Mouse (Mus musculus) adipocyte (in vitro differentiated cells): Measurements from ENCODE around the gene Slc25a47.

ENCODE experiments used
- DNase-seq: peaks from one replicate; pipeline ENCODE4 v3.0.0-alpha.2; 2016; ENCODE audit warnings: low spot score

Gene Slc25a47

GRCm38 (mm10) chr12:108835840-108836409 lies at the start of gene Slc25a47, which contains the start of gene Slc25a29:
Slc25a47 (plus strand) TSS chr12:108836046.
Slc25a29 (minus strand) TSS chr12:108835883.
- DNase-seq: peak; percentile 91

GRCm38 (mm10) chr12:108787329-108787728 lies 48.5 kb upstream of the Slc25a47 start:
- DNase-seq: no peak

DNA sequence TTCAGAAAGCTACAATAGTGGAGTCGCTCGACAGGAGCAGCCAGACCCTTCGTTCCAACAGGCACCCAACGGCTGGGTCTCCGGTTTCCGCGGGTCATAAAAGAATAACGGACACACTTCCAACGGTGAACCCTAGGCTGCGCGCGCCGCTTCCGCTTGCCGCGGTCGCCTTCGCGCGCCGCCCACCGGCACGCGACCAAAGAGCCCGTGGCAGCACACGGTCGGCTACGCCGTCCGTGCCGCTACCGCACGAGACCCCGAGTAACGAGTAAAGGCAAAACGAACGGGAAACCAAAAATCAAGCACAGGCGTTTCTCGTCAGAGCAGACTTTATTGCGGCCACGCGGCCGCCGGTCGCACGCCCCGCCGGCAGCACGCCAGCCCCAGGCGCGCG lies 43.7 kb upstream of the Slc25a47 start:
- DNase-seq: peak; percentile 89

DNA sequence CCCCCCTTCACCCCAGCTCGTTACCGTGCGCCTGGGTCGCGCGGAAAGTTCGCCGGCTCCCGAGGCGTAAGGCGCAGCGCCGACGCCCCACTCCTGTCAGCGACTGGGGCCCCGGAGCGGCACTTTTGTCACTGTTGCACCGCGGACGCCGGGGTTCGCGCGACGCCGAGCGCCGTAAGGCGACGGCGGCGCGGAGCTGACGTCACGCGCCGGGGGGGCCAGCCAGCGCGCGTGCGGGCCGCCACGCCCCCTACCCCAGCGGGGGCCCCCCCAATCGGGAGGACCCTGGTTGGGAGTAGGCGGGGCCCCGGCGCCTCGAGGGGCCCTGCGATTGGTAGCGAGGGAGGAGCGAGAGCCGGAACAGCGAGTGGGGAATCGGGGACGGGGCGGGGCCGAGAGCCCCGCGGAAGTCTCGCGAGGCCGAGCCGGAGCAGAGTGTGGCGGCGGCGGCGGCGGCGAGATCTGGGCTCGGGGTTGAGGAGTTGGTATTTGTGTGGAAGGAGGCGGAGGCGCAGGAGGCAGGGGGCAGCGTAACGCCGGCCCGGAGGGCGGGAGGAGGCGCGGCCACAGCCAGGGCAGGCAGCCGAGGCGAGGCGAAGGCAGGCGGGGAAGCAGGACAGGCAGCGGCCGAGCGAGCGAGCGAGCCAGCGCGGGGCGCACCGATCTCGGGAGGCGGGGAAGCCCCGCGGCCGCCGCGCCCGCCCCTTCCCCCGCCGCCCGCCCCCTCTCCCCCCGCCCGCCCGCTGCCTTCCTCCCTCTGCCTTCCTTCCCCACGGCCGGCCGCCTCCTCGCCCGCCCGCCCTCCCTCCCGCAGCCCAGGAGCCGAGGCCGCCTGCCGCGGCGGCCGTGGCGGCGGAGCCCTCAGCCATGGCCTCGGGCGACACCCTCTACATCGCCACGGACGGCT lies 43.0 kb upstream of the Slc25a47 start, which contains the start of gene Yy1:
Gene Yy1, plus strand, starts transcription at position 428 of the 907 bp plus-strand sequence.
- peak; percentile 97 for DNase-seq

- no peak for DNase-seq
Observed at GRCm38 (mm10) chr12:108793453-108793941, 42.3 kb upstream of the Slc25a47 start.

GRCm38 (mm10) chr12:108794078-108794711 lies 41.7 kb upstream of the Slc25a47 start:
- peak; percentile 73 for DNase-seq

DNA sequence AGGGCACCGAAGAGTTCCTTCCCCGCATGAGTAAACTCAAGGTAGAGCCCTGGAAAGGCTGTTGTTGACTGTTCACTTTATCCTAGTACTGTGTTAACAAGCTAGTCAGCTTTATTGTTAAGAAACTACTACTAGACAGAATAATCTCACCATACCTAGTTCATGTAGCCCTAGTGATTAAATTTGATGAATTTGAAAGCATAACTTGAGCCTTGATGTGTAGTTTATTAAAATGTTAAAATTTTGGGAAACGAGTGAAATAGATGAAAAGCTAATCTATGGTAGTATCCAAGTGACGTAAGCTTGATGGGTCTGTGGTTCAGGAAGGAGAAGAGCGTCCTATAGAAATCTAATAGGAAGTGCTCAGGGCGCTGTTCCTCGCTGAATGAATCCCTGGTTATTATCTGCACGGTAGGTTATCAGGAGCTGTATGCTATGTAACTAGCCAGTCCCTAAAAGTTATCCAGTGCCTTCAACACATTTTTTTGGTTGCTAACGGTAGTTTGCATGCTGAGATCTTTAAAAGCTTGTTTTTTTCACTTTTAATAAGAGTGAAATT lies 40.8 kb upstream of the Slc25a47 start:
- no peak for DNase-seq

DNA sequence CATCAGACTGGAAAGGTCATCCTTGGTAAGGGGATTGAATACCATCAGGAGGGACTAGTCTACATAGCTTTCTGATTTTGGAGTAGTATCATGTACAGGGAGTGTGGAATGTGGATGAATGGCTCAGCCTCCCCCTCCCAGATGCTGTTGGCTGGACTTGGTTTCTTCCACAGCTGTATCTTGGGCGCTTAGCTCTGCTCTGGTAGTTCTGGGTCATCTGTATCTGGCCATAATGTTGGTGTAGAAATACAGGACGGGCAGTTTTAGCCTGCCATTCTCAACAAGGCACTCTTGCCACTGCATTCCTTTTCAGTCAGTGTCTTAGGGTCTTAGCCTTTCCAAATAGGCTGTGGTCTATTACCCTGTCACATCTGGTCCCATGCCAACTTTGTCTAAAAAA lies 34.2 kb upstream of the Slc25a47 start:
- DNase-seq: no peak

GRCm38 (mm10) chr12:108804388-108804787 lies 31.5 kb upstream of the Slc25a47 start:
- DNase-seq: no peak

- DNase-seq: no peak
Observed at GRCm38 (mm10) chr12:108808465-108808864, 27.4 kb upstream of the Slc25a47 start.

GRCm38 (mm10) chr12:108809771-108810170 lies 26.1 kb upstream of the Slc25a47 start:
- no peak for DNase-seq

DNA sequence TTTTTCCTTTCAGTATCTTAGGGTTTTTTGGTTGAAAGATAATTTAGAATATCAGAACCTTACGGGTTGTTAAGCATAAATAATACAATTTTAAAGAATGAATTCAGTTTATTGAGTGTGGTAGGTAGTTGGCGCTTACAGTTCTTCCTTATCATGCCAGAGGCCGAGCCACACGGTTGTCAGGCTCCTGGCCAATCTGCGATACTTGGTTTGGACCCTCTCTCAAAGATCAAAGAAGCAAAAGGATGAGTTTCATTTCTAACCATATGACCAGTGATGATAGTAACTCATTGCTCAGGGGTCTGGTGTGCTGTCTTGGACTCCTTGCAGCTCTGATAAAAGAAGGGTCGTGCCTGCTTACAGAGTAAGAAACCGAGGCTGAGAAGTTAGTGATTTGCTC lies 25.5 kb upstream of the Slc25a47 start:
- no peak for DNase-seq

GRCm38 (mm10) chr12:108811133-108811532 lies 24.7 kb upstream of the Slc25a47 start:
- DNase-seq: peak; percentile 46

GRCm38 (mm10) chr12:108812463-108812862 lies 23.4 kb upstream of the Slc25a47 start:
- DNase-seq: no peak

- no peak for DNase-seq
Observed at GRCm38 (mm10) chr12:108814470-108814869, 21.4 kb upstream of the Slc25a47 start.

GRCm38 (mm10) chr12:108816569-108816968 lies 19.3 kb upstream of the Slc25a47 start:
- DNase-seq: no peak

DNA sequence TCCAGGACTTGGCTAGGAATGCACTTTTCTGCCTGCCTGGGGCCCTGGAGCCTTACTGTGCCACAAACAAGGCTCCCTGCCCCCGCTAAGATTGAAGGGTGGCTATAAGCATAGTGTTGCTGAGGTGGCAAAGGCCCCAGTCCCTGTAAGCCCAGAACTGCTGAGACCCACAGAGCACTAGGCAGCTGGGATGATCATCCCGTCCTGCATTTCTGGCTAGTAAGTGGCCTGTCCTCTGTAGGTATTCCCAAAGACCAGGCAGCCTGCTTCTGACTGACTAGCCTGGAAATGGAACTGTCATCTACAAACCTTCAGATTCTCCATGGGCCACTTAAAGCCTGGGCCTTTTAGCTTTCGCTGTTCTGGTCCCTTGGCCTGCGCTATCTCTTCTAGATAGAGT lies 15.4 kb upstream of the Slc25a47 start:
- DNase-seq: no peak

GRCm38 (mm10) chr12:108823036-108823435 lies 12.8 kb upstream of the Slc25a47 start:
- no peak for DNase-seq

- no peak for DNase-seq
Observed at GRCm38 (mm10) chr12:108824225-108824874, 11.5 kb upstream of the Slc25a47 start.

GRCm38 (mm10) chr12:108825561-108826224 lies 10.2 kb upstream of the Slc25a47 start:
- DNase-seq: no peak

- DNase-seq: no peak
Observed at GRCm38 (mm10) chr12:108826282-108826957, 9.4 kb upstream of the Slc25a47 start.
